Mouse (Mus musculus): ENCODE results near the gene Ssu72.
"Not testable (repeated sequence)": the region's sequence is repeated elsewhere in the genome, so short reads cannot be mapped to it uniquely, and the experiment has no call there.

The Ssu72 gene

GRCm38 (mm10) chr4:155700425-155700824, 4.2 kb upstream of the Ssu72 start:
- peak; percentile 68 for DNase-seq (ENCODE audit: low read depth, low spot score)

- DNase-seq (ENCODE audit: low read depth, low spot score): no peak
Observed at GRCm38 (mm10) chr4:155703425-155703929, 1.1 kb upstream of the Ssu72 start.

- DNase-seq (ENCODE audit: low read depth, low spot score): peak; percentile 41
Observed at GRCm38 (mm10) chr4:155705592-155705929, 961 bp downstream of the Ssu72 start.

GRCm38 (mm10) chr4:155708582-155708981, 4.0 kb downstream of the Ssu72 start:
- no peak for DNase-seq (ENCODE audit: low read depth, low spot score)

- no peak for DNase-seq (ENCODE audit: low read depth, low spot score)
Observed at GRCm38 (mm10) chr4:155708988-155709387, 4.4 kb downstream of the Ssu72 start.

GRCm38 (mm10) chr4:155710521-155711252, 6.1 kb downstream of the Ssu72 start:
- no peak for DNase-seq (ENCODE audit: low read depth, low spot score)

- DNase-seq (ENCODE audit: low read depth, low spot score): peak; percentile 55
Observed at GRCm38 (mm10) chr4:155721668-155722083, 17.1 kb downstream of the Ssu72 start.

- no peak for DNase-seq (ENCODE audit: low read depth, low spot score)
Observed at GRCm38 (mm10) chr4:155727993-155728392, 23.4 kb downstream of the Ssu72 start.

- no peak for DNase-seq (ENCODE audit: low read depth, low spot score)
Observed at GRCm38 (mm10) chr4:155733267-155733666, 28.7 kb downstream of the Ssu72 start.

- DNase-seq (ENCODE audit: low read depth, low spot score): peak; percentile 97
Observed at GRCm38 (mm10) chr4:155734350-155734941, 29.8 kb downstream of the Ssu72 start, which contains the start of gene Tmem240. Tmem240 (plus strand) TSS chr4:155734800.

GRCm38 (mm10) chr4:155734951-155735702, 30.5 kb downstream of the Ssu72 start:
- DNase-seq (ENCODE audit: low read depth, low spot score): peak; percentile 59

GRCm38 (mm10) chr4:155735788-155736187, 31.2 kb downstream of the Ssu72 start:
- DNase-seq (ENCODE audit: low read depth, low spot score): no peak

- no peak for DNase-seq (ENCODE audit: low read depth, low spot score)
Observed at GRCm38 (mm10) chr4:155736421-155736820, 31.8 kb downstream of the Ssu72 start.

GRCm38 (mm10) chr4:155738262-155738661, 33.7 kb downstream of the Ssu72 start:
- DNase-seq (ENCODE audit: low read depth, low spot score): no peak

- DNase-seq (ENCODE audit: low read depth, low spot score): no peak
Observed at GRCm38 (mm10) chr4:155739152-155739551, 34.6 kb downstream of the Ssu72 start.

GRCm38 (mm10) chr4:155739741-155740636, 35.4 kb downstream of the Ssu72 start:
- no peak for DNase-seq (ENCODE audit: low read depth, low spot score)

- not testable (repeated sequence) for DNase-seq (ENCODE audit: low read depth, low spot score)
Observed at GRCm38 (mm10) chr4:155740681-155741080, 36.1 kb downstream of the Ssu72 start.

GRCm38 (mm10) chr4:155742684-155743083, 38.1 kb downstream of the Ssu72 start:
- DNase-seq (ENCODE audit: low read depth, low spot score): no peak

- DNase-seq (ENCODE audit: low read depth, low spot score): no peak
Observed at GRCm38 (mm10) chr4:155744474-155744873, 39.9 kb downstream of the Ssu72 start.

- no peak for DNase-seq (ENCODE audit: low read depth, low spot score)
Observed at GRCm38 (mm10) chr4:155745136-155745535, 40.5 kb downstream of the Ssu72 start.

- DNase-seq (ENCODE audit: low read depth, low spot score): no peak
Observed at GRCm38 (mm10) chr4:155746036-155746548, 41.5 kb downstream of the Ssu72 start.

Data from 3T3-L1 (cell line).